15 mouse cellular contexts compared by ENCODE assay signal in the genomic region with DNA sequence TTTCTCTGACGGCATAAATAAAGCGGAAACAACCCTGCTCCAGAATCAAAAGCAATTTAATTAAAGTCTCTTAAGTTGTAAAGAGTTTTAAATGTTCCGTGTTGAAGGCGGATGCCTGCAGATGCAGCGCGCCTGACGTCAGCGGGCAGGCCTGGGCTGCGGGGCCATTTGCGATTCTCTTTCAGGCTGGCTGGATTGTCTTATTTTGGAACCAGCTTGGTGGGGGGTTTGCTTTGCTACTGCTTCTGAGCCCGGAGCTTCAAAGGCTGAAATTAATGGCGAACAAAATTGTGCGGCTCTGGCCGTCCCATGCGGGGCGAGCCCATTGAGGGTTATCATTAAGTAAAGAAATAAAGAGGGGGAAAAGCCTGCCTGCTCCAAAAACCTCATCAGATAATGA.
DNase-seq lines count a peak whose midpoint lies in the region; ATAC-seq lines count a peak whose summit lies in the region.
"Had no signal": no experiment of that assay in that cellular context is flagged by ENCODE, and none has a peak within 500 bp of the region (broad histone marks: within the 10 kb centered on the region; RNA-seq: fewer than 3 reads in every experiment).

No protein-coding gene starts in this region.

- H3K4me1 ChIP-seq in forebrain, embryonic 15.5 days: peaks cover 16% of the 10 kb centered on the region
- peaks cover 5% of the 10 kb centered on the region; the same call in 1 of the 2 replicates for H3K4me1 ChIP-seq in limb, embryonic 15.5 days
- H3K4me1 ChIP-seq in intestine, embryonic 15.5 days (replicated peaks): no peaks in the 10 kb centered on the region
- H3K4me1 ChIP-seq: megakaryocyte, embryonic 14.5 days had no signal

- H3K9ac ChIP-seq in forebrain, embryonic 15.5 days (replicated peaks): no peak overlapping the region
- no peak overlapping the region for H3K9ac ChIP-seq in limb, embryonic 15.5 days
- H3K9ac ChIP-seq in intestine, embryonic 15.5 days: no peak overlapping the region
- H3K9ac ChIP-seq: stomach, embryonic 15.5 days had no signal

- peak overlapping the region; percentile 39 for H3K4me2 ChIP-seq in forebrain, embryonic 15.5 days (replicated peaks)
- H3K4me2 ChIP-seq in limb, embryonic 15.5 days: peak overlapping the region; percentile 30
- no peak overlapping the region for H3K4me2 ChIP-seq in intestine, embryonic 15.5 days (replicated peaks)
- H3K4me2 ChIP-seq: stomach, embryonic 15.5 days had no signal

- ATAC-seq in frontal cortex, adult (ENCODE audit: low TSS enrichment): 0 out of 2 replicates have a peak, but pooled peaks have one; percentile 38
- 0 out of 2 replicates have a peak, but pooled peaks have one; percentile 43 for ATAC-seq in forebrain, embryonic 15.5 days (replicated peaks)
- ATAC-seq in limb, embryonic 15.5 days (ENCODE audit: insufficient number of reproducible peaks, low FRiP score, low TSS enrichment, low read depth): no peak
- no peak for ATAC-seq in intestine, embryonic 15.5 days
- ATAC-seq: intestine, postnatal 0 days had no signal

- peaks cover 10% of the 10 kb centered on the region; the same call in 1 of the 2 replicates for H3K27me3 ChIP-seq in forebrain, embryonic 15.5 days
- H3K27me3 ChIP-seq in limb, embryonic 15.5 days: peaks cover 3% of the 10 kb centered on the region; the same call in 1 of the 2 replicates
- H3K27me3 ChIP-seq in intestine, embryonic 15.5 days (replicated peaks): no peaks in the 10 kb centered on the region
- H3K27me3 ChIP-seq: stomach, embryonic 15.5 days had no signal

- no peak overlapping the region for H3K27ac ChIP-seq in forebrain, embryonic 15.5 days (replicated peaks)
- no peak overlapping the region for H3K27ac ChIP-seq in limb, embryonic 15.5 days
- H3K27ac ChIP-seq in intestine, embryonic 15.5 days: no peak overlapping the region
- H3K27ac ChIP-seq: stomach, embryonic 15.5 days had no signal

- H3K36me3 ChIP-seq in forebrain, embryonic 15.5 days: no peaks in the 10 kb centered on the region
- H3K36me3 ChIP-seq in limb, embryonic 15.5 days: no peaks in the 10 kb centered on the region
- no peaks in the 10 kb centered on the region for H3K36me3 ChIP-seq in intestine, embryonic 15.5 days
- H3K36me3 ChIP-seq: stomach, embryonic 15.5 days had no signal

- DNase-seq in frontal cortex, postnatal 14 days (ENCODE audit: low spot score in 2 of 2): no peak
- peak; percentile 39 for DNase-seq in brain, adult 2 months (ENCODE audit: low read depth, low spot score)
- DNase-seq in adrenal gland, adult 8-10 months: no peak
- DNase-seq in Muller cell, postnatal 12 days (ENCODE audit: inconsistent ontology term): no peak
- DNase-seq: adrenal gland, postnatal 14 days; kidney, postnatal 36 days; lung, adult 2 months; thymus, postnatal 36 days had no signal

- 12% methylated on average over 16 of the region's 16 CpGs for WGBS in forebrain, embryonic 15.5 days
- 47% methylated on average over 16 of the region's 16 CpGs for WGBS in limb, embryonic 15.5 days
- WGBS in intestine, embryonic 15.5 days: 70% methylated on average over 16 of the region's 16 CpGs

- no peaks in the 10 kb centered on the region for H3K9me3 ChIP-seq in forebrain, embryonic 15.5 days
- no peaks in the 10 kb centered on the region for H3K9me3 ChIP-seq in limb, embryonic 15.5 days
- no peaks in the 10 kb centered on the region for H3K9me3 ChIP-seq in intestine, embryonic 15.5 days
- H3K9me3 ChIP-seq: megakaryocyte, embryonic 14.5 days; stomach, embryonic 15.5 days had no signal

- H3K4me3 ChIP-seq in forebrain, embryonic 15.5 days: peak overlapping the region; percentile 13
- no peak overlapping the region for H3K4me3 ChIP-seq in limb, embryonic 15.5 days
- no peak overlapping the region for H3K4me3 ChIP-seq in intestine, embryonic 15.5 days (replicated peaks)
- H3K4me3 ChIP-seq: megakaryocyte, embryonic 14.5 days; stomach, embryonic 15.5 days had no signal

Comparison
In these comparisons a context has a peak if more than half of its experiments do, and no peak if none do; other contexts are left out.
1. ATAC-seq: peak in frontal cortex, adult (single experiment) and forebrain, embryonic 15.5 days (single experiment); none in limb, embryonic 15.5 days (single experiment) and intestine, embryonic 15.5 days (single experiment).